Mouse (Mus musculus) kidney, postnatal 14 days (tissue): ENCODE measurements at regions not wholly inside any gene's neighbourhood (a gene's known extent, or its start where the extent isn't known, plus 50 kb on each side); places are given as distances from the start of the nearest gene placed in this dataset.

ENCODE experiments used
- DNase-seq: peaks from one replicate; pipeline ENCODE4 v3.0.0; 2022; ENCODE audit warnings: mixed read lengths

- no peak for DNase-seq
These were observed 99.4 kb upstream of the Fn1 start for GRCm38 (mm10) chr1:71752351-71752750.

GRCm38 (mm10) chr1:71751601-71752000 is 98.6 kb upstream of the Fn1 start:
- no peak for DNase-seq

GRCm38 (mm10) chr1:71735606-71736005 is 82.6 kb upstream of the Fn1 start:
- no peak for DNase-seq

- no peak for DNase-seq
These were observed 78.6 kb upstream of the Fn1 start for GRCm38 (mm10) chr1:71731623-71732022.

GRCm38 (mm10) chr1:71731011-71731410 is 78.0 kb upstream of the Fn1 start:
- no peak for DNase-seq

DNA sequence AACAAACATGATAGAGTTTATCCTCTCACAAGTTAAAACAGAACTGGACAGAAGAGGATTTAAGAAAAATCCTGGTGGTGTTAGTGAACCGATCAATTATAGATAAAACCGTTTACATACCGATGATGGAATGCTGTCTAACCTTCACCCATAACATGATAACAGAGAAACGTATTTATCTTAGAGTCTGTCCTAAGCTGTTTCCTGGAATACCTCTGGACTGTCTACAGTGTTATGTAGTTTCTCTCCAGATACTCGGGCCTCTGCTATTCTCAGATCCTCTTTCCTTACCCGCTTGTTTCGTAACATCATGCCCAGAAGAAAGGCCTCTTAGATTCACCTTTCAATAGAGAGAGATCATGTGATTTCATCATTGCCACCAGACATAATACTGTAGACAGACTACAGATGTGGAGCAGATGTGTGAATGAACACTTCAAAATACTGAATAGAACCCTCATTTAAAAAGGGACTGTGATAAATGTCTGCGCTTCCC is 75.9 kb upstream of the Fn1 start:
- no peak for DNase-seq

GRCm38 (mm10) chr1:71723816-71724215 is 70.8 kb upstream of the Fn1 start:
- DNase-seq, result no peak

DNA sequence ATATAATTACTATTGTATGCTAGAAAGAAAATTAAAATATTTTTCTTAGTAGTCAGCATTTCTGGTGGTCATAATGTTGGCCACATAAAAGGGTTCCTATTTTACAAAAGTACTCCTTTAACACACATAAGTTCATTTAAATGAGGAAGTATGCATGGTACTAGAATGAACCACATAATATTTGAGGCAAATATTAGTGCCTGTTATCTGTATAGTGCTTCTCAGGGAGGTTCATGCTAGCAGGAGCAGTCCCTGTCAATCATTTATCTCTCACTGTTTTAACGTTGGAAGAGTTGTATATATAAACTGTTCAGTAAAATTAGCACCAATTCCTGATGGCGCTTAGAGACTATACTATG is 70.0 kb upstream of the Fn1 start:
- no peak for DNase-seq

DNA sequence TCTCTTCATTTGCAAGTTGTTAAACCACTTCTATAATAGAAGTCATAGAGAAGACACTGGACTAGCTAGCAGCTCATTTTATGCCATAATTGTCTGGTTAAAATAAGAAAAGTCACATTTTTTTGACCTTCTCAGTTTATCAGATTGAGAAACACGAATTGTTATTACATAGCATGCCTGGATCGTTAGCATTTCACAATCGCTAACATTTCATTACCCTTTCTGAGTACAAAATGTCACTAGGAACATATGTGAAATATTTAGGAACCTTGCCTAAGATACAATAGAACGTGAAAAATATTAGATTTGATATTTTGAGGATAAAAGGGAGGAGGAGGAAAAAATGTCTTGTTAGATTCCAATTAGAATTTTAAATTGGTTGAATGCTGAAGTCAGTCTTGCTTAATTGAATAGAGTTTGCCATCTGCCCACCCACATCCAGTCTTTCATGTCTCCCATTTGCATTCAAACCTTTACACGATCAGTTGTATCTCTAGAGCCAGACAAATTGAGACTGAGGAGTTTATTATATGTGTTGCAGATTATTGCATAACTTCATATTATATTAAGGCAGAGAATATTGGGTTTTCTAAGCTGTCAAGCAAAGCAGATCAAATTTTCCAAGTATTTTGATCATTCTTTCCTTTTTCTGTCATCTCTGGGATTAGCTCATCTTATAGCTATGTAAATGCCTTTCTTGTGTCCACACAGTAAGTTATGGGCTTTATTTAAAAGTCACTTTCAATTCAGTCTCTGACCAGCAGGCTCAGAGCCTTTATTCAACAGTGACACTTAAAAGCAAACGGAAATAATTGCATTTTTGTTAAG is 69.4 kb upstream of the Fn1 start:
- DNase-seq, result no peak
